Mouse (Mus musculus) common myeloid progenitor, adult 5-6 weeks (primary cell): ENCODE data around the gene Desi2. TPM values are rescaled to one million over a fixed set of nuclear protein-coding genes. Genes with fewer than 3 reads are reported as not detected.
"Not testable (repeated sequence)": the region's sequence is repeated elsewhere in the genome, so short reads cannot be mapped to it uniquely, and the experiment has no call there.

Source experiments
- ATAC-seq: replicated peaks from 2 replicates; pipeline ENCODE4 v1.8.0; 2016; ENCODE audit warnings: low read depth, mild to moderate bottlenecking, moderate TSS enrichment, inconsistent platforms; ENCODE audit not compliant: poor library complexity, severe bottlenecking
- total RNA-seq: library from RNA; stranded (forward); fragments of 200-1000, 187-1606 nt; gene quantifications from 2 replicates; pipeline ENCODE4 v1.2.3, GENCODE M21; 2017

Desi2 gene
- total RNA-seq: 13.9 and 15.0 TPM in 2 replicates

GRCm38 (mm10) chr1:178187216-178187791, at the start of gene Desi2:
Desi2 (plus strand) TSS chr1:178187417.
- peak; percentile 97 for ATAC-seq

- peak; percentile 87 for ATAC-seq
These were observed 40.7 kb upstream of the Desi2 start for GRCm38 (mm10) chr1:178146513-178146912.

- not testable (repeated sequence) for ATAC-seq
These were observed 40.3 kb upstream of the Desi2 start for GRCm38 (mm10) chr1:178146915-178147314.

- ATAC-seq: no peak
These were observed 5.0 kb upstream of the Desi2 start for GRCm38 (mm10) chr1:178182251-178182650.

GRCm38 (mm10) chr1:178185591-178185990, 1.6 kb upstream of the Desi2 start:
- ATAC-seq: no peak

- not testable (repeated sequence) for ATAC-seq
These were observed 593 bp downstream of the Desi2 start for GRCm38 (mm10) chr1:178187810-178188209.

- no peak for ATAC-seq
These were observed 1.2 kb downstream of the Desi2 start for GRCm38 (mm10) chr1:178188386-178188785.

- ATAC-seq: no peak
These were observed 18.6 kb downstream of the Desi2 start for GRCm38 (mm10) chr1:178205701-178206325.

- not testable (repeated sequence) for ATAC-seq
These were observed 20.6 kb downstream of the Desi2 start for GRCm38 (mm10) chr1:178207856-178208255.

GRCm38 (mm10) chr1:178209966-178210365, 22.7 kb downstream of the Desi2 start:
- ATAC-seq: no peak

- ATAC-seq: no peak
These were observed 29.9 kb downstream of the Desi2 start for GRCm38 (mm10) chr1:178217157-178217556.

GRCm38 (mm10) chr1:178218305-178218704, 31.1 kb downstream of the Desi2 start:
- ATAC-seq: no peak

- ATAC-seq: no peak
These were observed 32.2 kb downstream of the Desi2 start for GRCm38 (mm10) chr1:178219166-178220077.

GRCm38 (mm10) chr1:178228888-178229287, 41.7 kb downstream of the Desi2 start:
- ATAC-seq: not testable (repeated sequence)

- no peak for ATAC-seq
These were observed 46.9 kb downstream of the Desi2 start for GRCm38 (mm10) chr1:178234109-178234508.

GRCm38 (mm10) chr1:178235919-178236466, 48.8 kb downstream of the Desi2 start:
- no peak for ATAC-seq

GRCm38 (mm10) chr1:178238676-178239075, 51.5 kb downstream of the Desi2 start:
- ATAC-seq: no peak

- ATAC-seq: peak; percentile 76
These were observed 54.8 kb downstream of the Desi2 start for GRCm38 (mm10) chr1:178241884-178242508.

GRCm38 (mm10) chr1:178248107-178248820, 61.0 kb downstream of the Desi2 start:
- ATAC-seq: no peak
